Comparison of ENCODE assay signal across 14 mouse cellular contexts in genomic region chr16:33723983-33724382, GRCm38 (mm10). TPM values are rescaled to one million over a fixed set of nuclear protein-coding genes. Genes with fewer than 3 reads are reported as not detected.
A peak's percentile ranks its signal among the peaks of the same experiment; 100 is the strongest.
DNase-seq lines count a peak whose midpoint lies in the region; ATAC-seq and TF ChIP-seq lines count a peak whose summit lies in the region.
"Had no signal": no experiment of that assay in that cellular context is flagged by ENCODE, and none has a peak within 500 bp of the region (broad histone marks: within the 10 kb centered on the region; RNA-seq: fewer than 3 reads in every experiment).

No protein-coding gene starts in this region.

- no peak overlapping the region for H3K9ac ChIP-seq in liver, postnatal 0 days (replicated peaks)
- H3K9ac ChIP-seq in liver, embryonic 12.5 days: no peak overlapping the region
- H3K9ac ChIP-seq: liver, embryonic 13.5 days had no signal

- no peak overlapping the region for H3K27ac ChIP-seq in gastrocnemius, adult 2 months
- H3K27ac ChIP-seq in liver, postnatal 0 days (ENCODE audit: low read depth): no peak overlapping the region
- no peak overlapping the region for H3K27ac ChIP-seq in liver, embryonic 12.5 days
- H3K27ac ChIP-seq: liver, embryonic 13.5 days had no signal

- H3K4me3 ChIP-seq in gastrocnemius, adult 2 months: no peak overlapping the region
- no peak overlapping the region for H3K4me3 ChIP-seq in liver, postnatal 0 days (ENCODE audit: low read depth, low read length)
- no peak overlapping the region for H3K4me3 ChIP-seq in liver, embryonic 12.5 days
- H3K4me3 ChIP-seq in E14TG2a.4 (replicated peaks; ENCODE audit: low read length): no peak overlapping the region
- H3K4me3 ChIP-seq: liver, embryonic 13.5 days had no signal

- no peaks in the 10 kb centered on the region for H3K27me3 ChIP-seq in liver, postnatal 0 days (ENCODE audit: insufficient read depth, low read length)
- no peaks in the 10 kb centered on the region for H3K27me3 ChIP-seq in liver, embryonic 12.5 days (replicated peaks)
- peaks cover 8% of the 10 kb centered on the region; the same call in 1 of the 2 replicates for H3K27me3 ChIP-seq in E14TG2a.4 (ENCODE audit: insufficient read depth, low read length)
- H3K27me3 ChIP-seq: liver, embryonic 13.5 days had no signal

- no peaks in the 10 kb centered on the region for H3K4me1 ChIP-seq in liver, postnatal 0 days (ENCODE audit: insufficient read depth)
- H3K4me1 ChIP-seq in liver, embryonic 12.5 days: peaks cover 34% of the 10 kb centered on the region
- peaks cover 7% of the 10 kb centered on the region; the same call in 1 of the 2 replicates for H3K4me1 ChIP-seq in E14TG2a.4 (replicated peaks; ENCODE audit: low read depth, low read length)

- no peak for TF ChIP-seq EP300 in liver, postnatal 0 days (IDR thresholded peaks at IDR 0.05; ENCODE audit: low read depth)

- H3K9me3 ChIP-seq in liver, postnatal 0 days (ENCODE audit: low read length): peaks cover 6% of the 10 kb centered on the region; the same call in 1 of the 2 replicates
- H3K9me3 ChIP-seq in liver, embryonic 12.5 days (replicated peaks): 0 out of 2 replicates have a peak, but pooled peaks cover 4% of the 10 kb centered on the region
- H3K9me3 ChIP-seq in E14TG2a.4 (ENCODE audit: low read length): no peaks in the 10 kb centered on the region
- H3K9me3 ChIP-seq: liver, embryonic 13.5 days had no signal

- ATAC-seq in liver, postnatal 0 days: no peak
- no peak for ATAC-seq in liver, embryonic 12.5 days
- no peak for ATAC-seq in frontal cortex, adult (ENCODE audit: low TSS enrichment)
- ATAC-seq: inflammation-experienced regulatory T-cells, adult 6 months had no signal

- peaks cover 38% of the 10 kb centered on the region for H3K36me3 ChIP-seq in liver, postnatal 0 days (replicated peaks; ENCODE audit: insufficient read depth, low read length)
- peaks cover 61% of the 10 kb centered on the region for H3K36me3 ChIP-seq in liver, embryonic 12.5 days
- no peaks in the 10 kb centered on the region; the same call in 1 of the 2 replicates for H3K36me3 ChIP-seq in E14TG2a.4 (ENCODE audit: insufficient read depth, low read length)

- WGBS in liver, postnatal 0 days (ENCODE audit: insufficient replicate concordance): 82% methylated on average over 3 of the region's 3 CpGs
- 71% methylated on average over 3 of the region's 3 CpGs for WGBS in liver, embryonic 12.5 days (ENCODE audit: insufficient replicate concordance)

- intact Hi-C loops in gastrocnemius, adult 2 months (cut with DNase I): no loop called here

- no peak overlapping the region for H3K4me2 ChIP-seq in liver, postnatal 0 days (ENCODE audit: low read depth, low read length)
- H3K4me2 ChIP-seq in liver, embryonic 12.5 days: no peak overlapping the region
- H3K4me2 ChIP-seq: liver, embryonic 13.5 days had no signal

- TF ChIP-seq CTCF in gastrocnemius, adult 2 months (IDR thresholded peaks at IDR 0.05): peak; percentile 45
- TF ChIP-seq CTCF in liver, postnatal 0 days (IDR thresholded peaks at IDR 0.05; ENCODE audit: low read depth): peak; percentile 49
- TF ChIP-seq CTCF in E14TG2a.4 (conservative IDR thresholded peaks at IDR 0.05; ENCODE audit: low read length): peak; percentile 82

- no peak for DNase-seq in gastrocnemius, adult 2 months
- DNase-seq in gastrocnemius, postnatal 10 days: no peak
- DNase-seq in liver, postnatal 0 days: no peak
- peak; percentile 55 for DNase-seq in induced T-regulatory cell, adult 2 months (ENCODE audit: low read depth)
- DNase-seq in layer of hippocampus, postnatal 14 days (ENCODE audit: low spot score in 2 of 2): no peak
- DNase-seq: adrenal gland, postnatal 36 days; cerebellum, adult 11-12 months; heart, postnatal 10 days; kidney, postnatal 36 days; liver, embryonic 13.5 days had no signal

RNA-seq across cellular contexts. Expression of gene Heg1, which starts 39.8 kb away (rescaled TPM):
- total RNA-seq in gastrocnemius, adult 2 months (2021): 10 to 100 TPM; 30.4 to 43.3 TPM
- 10 to 100 TPM; 54.7 to 72.6 TPM for total RNA-seq in gastrocnemius, postnatal 10 days (2021)
- polyA plus RNA-seq in liver, postnatal 0 days (2015; fragmentation: Nextera tagmentation; extraction: Ambion mirVana): 4.4 and 4.7 TPM in 2 replicates
- 8.5 and 8.9 TPM in 2 replicates for polyA plus RNA-seq in liver, embryonic 12.5 days (2016; fragmentation: Nextera tagmentation; extraction: Ambion mirVana)
- 10 to 100 TPM; 39.6 to 41.7 TPM for total RNA-seq in layer of hippocampus, postnatal 14 days (2021)
